Mouse (Mus musculus) forebrain, embryonic 10.5 days (tissue): ENCODE measurements at regions not wholly inside any gene's neighbourhood (a gene's known extent, or its start where the extent isn't known, plus 50 kb on each side); places are given as distances from the start of the nearest gene placed in this dataset.

ENCODE experiments used
- DNase-seq: peaks from one replicate; pipeline ENCODE4 v3.0.0-alpha.2; 2017; ENCODE audit warnings: low spot score; ENCODE audit errors: extremely low spot score
- H3K27ac ChIP-seq: fragments of 300-500 bp; sonication (generic); 2 replicates; pipeline ENCODE4 v1.5.1; 2016; ENCODE audit warnings: mild to moderate bottlenecking
- H3K27me3 ChIP-seq: fragments of 300-500 bp; sonication (generic); 2 replicates; pipeline ENCODE4 v1.6.1; 2016; ENCODE audit warnings: mild to moderate bottlenecking; ENCODE audit not compliant: poor library complexity, severe bottlenecking
- H3K36me3 ChIP-seq: fragments of 300-500 bp; sonication (generic); replicated peaks from 2 replicates; pipeline ENCODE4 v1.6.1; 2016; ENCODE audit warnings: mild to moderate bottlenecking, moderate library complexity
- H3K4me1 ChIP-seq: fragments of 300-500 bp; sonication (generic); 2 replicates; pipeline ENCODE4 v1.6.1; 2016
- H3K4me3 ChIP-seq: fragments of 300-500 bp; sonication (generic); 2 replicates; pipeline ENCODE4 v1.5.1; 2016; ENCODE audit warnings: mild to moderate bottlenecking, moderate library complexity
- H3K9me3 ChIP-seq: fragments of 300-500 bp; sonication (generic); 2 replicates; pipeline ENCODE4 v1.6.1; 2016; ENCODE audit warnings: mild to moderate bottlenecking, moderate library complexity
- whole genome bisulfite sequencing: fragments of 180-500 bp; shearing (Covaris S2); methylation state at CpG from one replicate; pipeline ENCODE4 v1.1.7; 2016; 5-methylcytosine and 5-hydroxymethylcytosine counted together

- Histone ChIP-seq H3K27me3 (no peaks in the 10 kb centered on the region), H3K36me3 (no peaks in the 10 kb centered on the region), H3K4me1 (no peaks in the 10 kb centered on the region), H3K27ac (no peak overlapping the region), H3K4me3 (no peak overlapping the region), H3K9me3 (no peaks in the 10 kb centered on the region)
- 92% methylated on average over 7 of the region's 7 CpGs for WGBS
- DNase-seq = no peak
These were observed 52.4 kb upstream of the Man1a2 start for GRCm38 (mm10) chr3:100737660-100738059.

- no peak overlapping the region for H3K27ac ChIP-seq
- H3K9me3 ChIP-seq = no peaks in the 10 kb centered on the region
- no peak overlapping the region for H3K4me3 ChIP-seq
- 90% methylated on average over 3 of the region's 3 CpGs for WGBS
- no peaks in the 10 kb centered on the region for H3K36me3 ChIP-seq
- no peak for DNase-seq
- no peaks in the 10 kb centered on the region for H3K27me3 ChIP-seq
- no peaks in the 10 kb centered on the region for H3K4me1 ChIP-seq
These were observed 51.2 kb upstream of the Man1a2 start for GRCm38 (mm10) chr3:100736539-100736938.
